Mouse (Mus musculus) stomach, postnatal 0 days (tissue): ENCODE measurements around the gene Map4k5.

Experiments
- CTCF ChIP-seq: IDR thresholded peaks from 2 replicates; pipeline ENCODE4 v1.5.1; 2016; ENCODE audit warnings: antibody characterized with exemption, low read depth, mild to moderate bottlenecking, moderate library complexity
- EP300 ChIP-seq: optimal IDR thresholded peaks from 2 replicates; pipeline ENCODE3; 2016; ENCODE audit warnings: antibody characterized with exemption

- no peak for TF ChIP-seq EP300
- TF ChIP-seq CTCF = no peak
These were observed 2.9 kb downstream of the Map4k5 start for GRCm38 (mm10) chr12:69890051-69890450.
